Mouse (Mus musculus): Measurements from ENCODE around the gene Bbs7.

GRCm38 (mm10) chr3:36557601-36558000 is 55.7 kb downstream of the Bbs7 start:
- no peak for TF ChIP-seq CTCF (IDR thresholded peaks at IDR 0.05; ENCODE audit: borderline replicate concordance, control insufficient read depth, extremely low read depth, insufficient read depth, low read length, poor library complexity)
- TF ChIP-seq POLR2A (IDR thresholded peaks at IDR 0.05; ENCODE audit: control insufficient read depth, extremely low read depth, insufficient read depth, low read length, poor library complexity), result no peak
